Mouse (Mus musculus): ENCODE data around the gene Alkbh5. TPM values are rescaled to one million over a fixed set of nuclear protein-coding genes. Genes with fewer than 3 reads are reported as not detected.
A peak's percentile ranks its signal among the peaks of the same experiment; 100 is the strongest.

Alkbh5 gene
- polyA plus RNA-seq, 1 experiment from 2014 or later = 24.0 TPM

- no peak overlapping the region for H3K9ac ChIP-seq (replicated peaks; ENCODE audit: low read length)
- H3K4me1 ChIP-seq (ENCODE audit: control insufficient read depth, insufficient read depth, low read length) = no peaks in the 10 kb centered on the region
- WGBS = 68% methylated on average over 4 of the region's 4 CpGs
- ATAC-seq (ENCODE audit: low FRiP score, low TSS enrichment) = no peak
- H3K9me3 ChIP-seq (ENCODE audit: control insufficient read depth, low read length) = no peaks in the 10 kb centered on the region
- no peak overlapping the region for H3K27ac ChIP-seq (replicated peaks; ENCODE audit: low read depth, low read length)
- H3K4me2 ChIP-seq (ENCODE audit: low read length) = no peak overlapping the region
- H3K27me3 ChIP-seq (ENCODE audit: control insufficient read depth, insufficient read depth, low read length) = no peaks in the 10 kb centered on the region
- no peak overlapping the region for H3K4me3 ChIP-seq (replicated peaks; ENCODE audit: low read depth, low read length)
- H3K36me3 ChIP-seq (ENCODE audit: control insufficient read depth, insufficient read depth, low read length) = no peaks in the 10 kb centered on the region
- no peak for DNase-seq
These were observed 17.9 kb upstream of the Alkbh5 start for GRCm38 (mm10) chr11:60518305-60518704.

GRCm38 (mm10) chr11:60522027-60522426 is 14.2 kb upstream of the Alkbh5 start:
- Histone ChIP-seq H3K27me3 (ENCODE audit: control insufficient read depth, insufficient read depth, low read length) (no peaks in the 10 kb centered on the region), H3K9ac (replicated peaks; ENCODE audit: low read length) (no peak overlapping the region), H3K4me1 (ENCODE audit: control insufficient read depth, insufficient read depth, low read length) (no peaks in the 10 kb centered on the region), H3K4me2 (ENCODE audit: low read length) (no peak overlapping the region), H3K27ac (replicated peaks; ENCODE audit: low read depth, low read length) (no peak overlapping the region), H3K9me3 (ENCODE audit: control insufficient read depth, low read length) (no peaks in the 10 kb centered on the region), H3K4me3 (replicated peaks; ENCODE audit: low read depth, low read length) (no peak overlapping the region), H3K36me3 (ENCODE audit: control insufficient read depth, insufficient read depth, low read length) (no peaks in the 10 kb centered on the region)
- DNase-seq (no peak), ATAC-seq (ENCODE audit: low FRiP score, low TSS enrichment) (no peak)
- 83% methylated on average over 5 of the region's 5 CpGs for WGBS

GRCm38 (mm10) chr11:60522661-60523365 is 13.4 kb upstream of the Alkbh5 start:
- DNase-seq (no peak), ATAC-seq (ENCODE audit: low FRiP score, low TSS enrichment) (no peak)
- 93% methylated on average over 6 of the region's 6 CpGs for WGBS
- Histone ChIP-seq H3K27me3 (ENCODE audit: control insufficient read depth, insufficient read depth, low read length) (no peaks in the 10 kb centered on the region), H3K27ac (replicated peaks; ENCODE audit: low read depth, low read length) (no peak overlapping the region), H3K4me2 (ENCODE audit: low read length) (no peak overlapping the region), H3K36me3 (ENCODE audit: control insufficient read depth, insufficient read depth, low read length) (no peaks in the 10 kb centered on the region), H3K9ac (replicated peaks; ENCODE audit: low read length) (no peak overlapping the region), H3K9me3 (ENCODE audit: control insufficient read depth, low read length) (no peaks in the 10 kb centered on the region), H3K4me3 (replicated peaks; ENCODE audit: low read depth, low read length) (no peak overlapping the region), H3K4me1 (ENCODE audit: control insufficient read depth, insufficient read depth, low read length) (no peaks in the 10 kb centered on the region)

- Histone ChIP-seq H3K36me3 (ENCODE audit: control insufficient read depth, insufficient read depth, low read length) (no peaks in the 10 kb centered on the region), H3K4me3 (replicated peaks; ENCODE audit: low read depth, low read length) (no peak overlapping the region), H3K4me1 (ENCODE audit: control insufficient read depth, insufficient read depth, low read length) (no peaks in the 10 kb centered on the region), H3K27ac (replicated peaks; ENCODE audit: low read depth, low read length) (no peak overlapping the region), H3K27me3 (ENCODE audit: control insufficient read depth, insufficient read depth, low read length) (no peaks in the 10 kb centered on the region), H3K4me2 (ENCODE audit: low read length) (no peak overlapping the region), H3K9me3 (ENCODE audit: control insufficient read depth, low read length) (no peaks in the 10 kb centered on the region), H3K9ac (replicated peaks; ENCODE audit: low read length) (no peak overlapping the region)
- DNase-seq = no peak
- WGBS = 66% methylated on average over 4 of the region's 4 CpGs
- ATAC-seq (ENCODE audit: low FRiP score, low TSS enrichment) = no peak
These were observed 9.7 kb upstream of the Alkbh5 start for GRCm38 (mm10) chr11:60526461-60526860.

GRCm38 (mm10) chr11:60535676-60536075 is 505 bp upstream of the Alkbh5 start:
- peak overlapping the region; percentile 89 for H3K9ac ChIP-seq (replicated peaks; ENCODE audit: low read length)
- H3K4me1 ChIP-seq (ENCODE audit: control insufficient read depth, insufficient read depth, low read length) = peaks cover 29% of the 10 kb centered on the region
- no peaks in the 10 kb centered on the region for H3K27me3 ChIP-seq (ENCODE audit: control insufficient read depth, insufficient read depth, low read length)
- H3K4me3 ChIP-seq (replicated peaks; ENCODE audit: low read depth, low read length) = peak overlapping the region; percentile 92
- H3K36me3 ChIP-seq (ENCODE audit: control insufficient read depth, insufficient read depth, low read length) = 0 out of 2 replicates have a peak, but pooled peaks cover 3% of the 10 kb centered on the region
- WGBS = 93% methylated on average over 2 of the region's 2 CpGs
- ATAC-seq (ENCODE audit: low FRiP score, low TSS enrichment) (no peak), DNase-seq (no peak)
- no peaks in the 10 kb centered on the region for H3K9me3 ChIP-seq (ENCODE audit: control insufficient read depth, low read length)
- peak overlapping the region; percentile 99 for H3K4me2 ChIP-seq (ENCODE audit: low read length)
- H3K27ac ChIP-seq (replicated peaks; ENCODE audit: low read depth, low read length) = peak overlapping the region; percentile 99

- Histone ChIP-seq H3K4me3 (replicated peaks; ENCODE audit: low read depth, low read length) (peak overlapping the region; percentile 92), H3K27ac (replicated peaks; ENCODE audit: low read depth, low read length) (peak overlapping the region; percentile 99), H3K4me2 (ENCODE audit: low read length) (peak overlapping the region; percentile 99), H3K36me3 (ENCODE audit: control insufficient read depth, insufficient read depth, low read length) (peaks cover 5% of the 10 kb centered on the region), H3K27me3 (ENCODE audit: control insufficient read depth, insufficient read depth, low read length) (no peaks in the 10 kb centered on the region), H3K9ac (replicated peaks; ENCODE audit: low read length) (peak overlapping the region; percentile 89), H3K9me3 (ENCODE audit: control insufficient read depth, low read length) (no peaks in the 10 kb centered on the region), H3K4me1 (ENCODE audit: control insufficient read depth, insufficient read depth, low read length) (peaks cover 38% of the 10 kb centered on the region)
- ATAC-seq (ENCODE audit: low FRiP score, low TSS enrichment) = peak; percentile 85
- peak; percentile 96 for DNase-seq
- WGBS = under 1% methylated on average over 37 of the region's 37 CpGs
These were observed 782 bp downstream of the Alkbh5 start for GRCm38 (mm10) chr11:60536859-60537467.

- Histone ChIP-seq H3K36me3 (ENCODE audit: control insufficient read depth, insufficient read depth, low read length) (peaks cover 13% of the 10 kb centered on the region), H3K9me3 (ENCODE audit: control insufficient read depth, low read length) (no peaks in the 10 kb centered on the region), H3K4me2 (ENCODE audit: low read length) (peak overlapping the region; percentile 99), H3K9ac (replicated peaks; ENCODE audit: low read length) (peak overlapping the region; percentile 89), H3K27me3 (ENCODE audit: control insufficient read depth, insufficient read depth, low read length) (no peaks in the 10 kb centered on the region), H3K4me1 (ENCODE audit: control insufficient read depth, insufficient read depth, low read length) (peaks cover 44% of the 10 kb centered on the region), H3K4me3 (replicated peaks; ENCODE audit: low read depth, low read length) (peak overlapping the region; percentile 92), H3K27ac (replicated peaks; ENCODE audit: low read depth, low read length) (peak overlapping the region; percentile 99)
- DNase-seq (peak; percentile 99), ATAC-seq (ENCODE audit: low FRiP score, low TSS enrichment) (peak; percentile 89)
- under 1% methylated on average over 90 of the region's 91 CpGs for WGBS
These were observed 1.5 kb downstream of the Alkbh5 start for GRCm38 (mm10) chr11:60537468-60538347.

GRCm38 (mm10) chr11:60538371-60539281 is 2.4 kb downstream of the Alkbh5 start:
- ATAC-seq (ENCODE audit: low FRiP score, low TSS enrichment) (no peak), DNase-seq (peak; percentile 38)
- Histone ChIP-seq H3K4me2 (ENCODE audit: low read length) (peak overlapping the region; percentile 99), H3K4me3 (replicated peaks; ENCODE audit: low read depth, low read length) (peak overlapping the region; percentile 92), H3K4me1 (ENCODE audit: control insufficient read depth, insufficient read depth, low read length) (peaks cover 50% of the 10 kb centered on the region), H3K27me3 (ENCODE audit: control insufficient read depth, insufficient read depth, low read length) (no peaks in the 10 kb centered on the region), H3K27ac (replicated peaks; ENCODE audit: low read depth, low read length) (peak overlapping the region; percentile 99), H3K9me3 (ENCODE audit: control insufficient read depth, low read length) (no peaks in the 10 kb centered on the region), H3K9ac (replicated peaks; ENCODE audit: low read length) (peak overlapping the region; percentile 89), H3K36me3 (ENCODE audit: control insufficient read depth, insufficient read depth, low read length) (peaks cover 13% of the 10 kb centered on the region)
- WGBS = under 1% methylated on average over 91 of the region's 93 CpGs

All from midbrain, embryonic 14.5 days (tissue).